Mouse (Mus musculus) hindbrain, embryonic 10.5 days (tissue): Measurements from ENCODE around the gene Tmem184c. TPM values are rescaled to one million over a fixed set of nuclear protein-coding genes. Genes with fewer than 3 reads are reported as not detected.

Experiments used
- DNase-seq: peaks from one replicate; pipeline ENCODE4 v3.0.0-alpha.2; 2017; ENCODE audit warnings: low spot score
- H3K27ac ChIP-seq: fragments of 300-500 bp; sonication (generic); 2 replicates; pipeline ENCODE4 v1.5.1; 2016; ENCODE audit warnings: mild to moderate bottlenecking, moderate library complexity
- H3K27me3 ChIP-seq: fragments of 300-500 bp; sonication (generic); 2 replicates; pipeline ENCODE4 v1.6.1; 2016; ENCODE audit warnings: mild to moderate bottlenecking; ENCODE audit not compliant: poor library complexity, insufficient read depth, severe bottlenecking
- H3K36me3 ChIP-seq: fragments of 300-500 bp; sonication (generic); 2 replicates; pipeline ENCODE4 v1.6.1; 2016; ENCODE audit warnings: mild to moderate bottlenecking, moderate library complexity
- H3K4me1 ChIP-seq: fragments of 300-500 bp; sonication (generic); replicated peaks from 2 replicates; pipeline ENCODE4 v1.6.1; 2016; ENCODE audit warnings: mild to moderate bottlenecking
- H3K4me3 ChIP-seq: fragments of 300-500 bp; sonication (generic); 2 replicates; pipeline ENCODE4 v1.5.1; 2016; ENCODE audit warnings: mild to moderate bottlenecking, moderate library complexity
- H3K9me3 ChIP-seq: fragments of 300-500 bp; sonication (generic); 2 replicates; pipeline ENCODE4 v1.6.1; 2016; ENCODE audit warnings: mild to moderate bottlenecking, moderate library complexity
- WGBS: fragments of 180-500 bp; shearing (Covaris S2); methylation state at CpG from one replicate; pipeline ENCODE4 v1.1.7; 2016; 5-methylcytosine and 5-hydroxymethylcytosine counted together
- polyA plus RNA-seq: library from polyadenylated mRNA; unstranded; fragments of >200 nt; fragmentation: Nextera tagmentation; extraction: Ambion mirVana; gene quantifications from 2 replicates; pipeline ENCODE4 v1.2.1, GENCODE M21; 2016

The Tmem184c gene
- polyA plus RNA-seq, 1 experiment from 2014 or later, result 45.0 TPM

DNA sequence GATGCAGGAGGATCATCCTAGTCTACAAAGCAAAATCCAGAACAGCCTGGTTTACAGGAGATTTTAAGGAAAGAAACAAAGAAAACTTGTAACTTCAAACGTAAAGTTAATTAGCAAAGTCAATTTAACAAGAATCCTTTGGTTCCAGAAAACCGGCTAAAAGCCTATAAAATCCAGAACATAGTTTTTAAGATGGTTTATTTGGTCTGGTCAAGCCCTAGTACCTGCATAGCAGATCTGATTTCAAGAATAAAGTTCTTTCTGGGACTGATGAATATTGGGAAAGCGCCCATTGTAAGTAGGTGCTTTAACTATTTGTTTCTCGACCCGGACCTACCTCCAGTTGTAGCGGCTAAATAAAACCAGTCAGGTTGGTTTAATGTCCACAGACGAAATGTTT is 877 bp downstream of the Tmem184c start:
- Histone ChIP-seq H3K27ac (peak overlapping the region; percentile 89), H3K36me3 (peaks cover 14% of the 10 kb centered on the region), H3K27me3 (no peaks in the 10 kb centered on the region), H3K4me1 (peaks cover 17% of the 10 kb centered on the region), H3K4me3 (peak overlapping the region; percentile 89), H3K9me3 (no peaks in the 10 kb centered on the region)
- WGBS, result 10% methylated on average over 7 of the region's 7 CpGs
- DNase-seq, result no peak

DNA sequence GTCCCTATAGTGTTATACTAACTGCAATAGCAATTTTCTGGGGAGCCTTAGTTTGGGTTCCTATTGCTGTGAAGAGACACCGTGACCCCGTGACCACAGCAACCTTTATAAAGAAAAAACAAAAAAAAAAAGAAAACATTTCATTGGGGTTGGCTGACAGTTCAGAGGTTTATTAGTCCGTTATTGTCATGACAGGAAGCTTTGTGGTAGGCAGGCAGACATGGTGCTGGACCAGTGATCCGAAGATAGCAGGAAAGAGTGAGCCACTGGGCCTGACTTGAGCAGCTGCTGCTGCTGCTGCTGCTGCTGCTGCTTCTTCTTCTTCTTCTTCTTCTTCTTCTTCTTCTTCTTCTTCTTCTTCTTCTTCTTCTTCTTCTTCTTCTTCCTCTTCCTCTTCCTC is 26.3 kb downstream of the Tmem184c start:
- H3K4me3 ChIP-seq, result no peak overlapping the region
- 83% methylated on average over 4 of the region's 4 CpGs for whole genome bisulfite sequencing
- DNase-seq, result no peak

GRCm38 (mm10) chr8:77577674-77578073 is 32.8 kb downstream of the Tmem184c start:
- Histone ChIP-seq H3K27me3 (no peaks in the 10 kb centered on the region), H3K4me3 (no peak overlapping the region), H3K9me3 (no peaks in the 10 kb centered on the region), H3K36me3 (peaks cover 72% of the 10 kb centered on the region), H3K4me1 (no peaks in the 10 kb centered on the region), H3K27ac (no peak overlapping the region)
- DNase-seq, result no peak
- 92% methylated on average over 7 of the region's 7 CpGs for WGBS

More for the DNA sequence above, 26.3 kb downstream of the Tmem184c start:
- Histone ChIP-seq H3K9me3 (no peaks in the 10 kb centered on the region), H3K36me3 (peaks cover 35% of the 10 kb centered on the region), H3K27ac (no peak overlapping the region), H3K4me1 (no peaks in the 10 kb centered on the region), H3K27me3 (no peaks in the 10 kb centered on the region)

DNA sequence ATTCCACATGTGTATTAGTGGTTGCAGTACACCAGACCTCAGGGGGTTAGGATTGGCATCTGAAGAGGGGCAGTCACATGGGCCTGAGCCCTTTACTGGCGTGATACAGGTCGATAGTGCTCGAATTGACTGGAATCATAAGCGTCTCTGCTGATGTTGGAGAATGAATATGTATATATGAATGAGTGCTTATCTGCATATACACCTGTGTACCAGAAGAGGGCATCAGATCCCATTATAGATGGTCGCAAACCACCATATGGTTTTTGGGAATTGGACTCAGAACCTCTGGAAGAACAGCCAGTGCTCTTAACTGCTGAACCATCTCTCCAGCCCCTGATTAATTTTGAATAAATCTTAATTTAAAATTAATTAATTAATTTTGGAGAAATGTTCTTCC is 36.3 kb downstream of the Tmem184c start:
- no peaks in the 10 kb centered on the region for H3K27me3 ChIP-seq
- no peak overlapping the region for H3K27ac ChIP-seq
- no peak for DNase-seq
- H3K4me3 ChIP-seq, result no peak overlapping the region
- H3K36me3 ChIP-seq, result peaks cover 63% of the 10 kb centered on the region
- no peaks in the 10 kb centered on the region for H3K9me3 ChIP-seq
- no peaks in the 10 kb centered on the region for H3K4me1 ChIP-seq
- 84% methylated on average over 5 of the region's 5 CpGs for WGBS

- 88% methylated on average over 3 of the region's 3 CpGs for WGBS
- H3K4me1 ChIP-seq, result no peaks in the 10 kb centered on the region
- H3K27me3 ChIP-seq, result no peaks in the 10 kb centered on the region
- no peak for DNase-seq
- peaks cover 95% of the 10 kb centered on the region for H3K36me3 ChIP-seq
- no peak overlapping the region for H3K27ac ChIP-seq
- H3K4me3 ChIP-seq, result no peak overlapping the region
- H3K9me3 ChIP-seq, result no peaks in the 10 kb centered on the region
Observed at GRCm38 (mm10) chr8:77561441-77561840, 49.1 kb downstream of the Tmem184c start.

GRCm38 (mm10) chr8:77552491-77552890 is 58.0 kb downstream of the Tmem184c start:
- Histone ChIP-seq H3K36me3 (peaks cover 64% of the 10 kb centered on the region), H3K27ac (no peak overlapping the region), H3K4me1 (peaks cover 21% of the 10 kb centered on the region), H3K27me3 (no peaks in the 10 kb centered on the region), H3K9me3 (no peaks in the 10 kb centered on the region), H3K4me3 (no peak overlapping the region)
- 97% methylated on average over 3 of the region's 3 CpGs for WGBS
- DNase-seq, result no peak

- Histone ChIP-seq H3K4me1 (peaks cover 21% of the 10 kb centered on the region), H3K4me3 (peak overlapping the region; percentile 88), H3K27me3 (no peaks in the 10 kb centered on the region), H3K27ac (peak overlapping the region; percentile 96), H3K36me3 (peaks cover 39% of the 10 kb centered on the region), H3K9me3 (no peaks in the 10 kb centered on the region)
- peak; percentile 4 for DNase-seq
- WGBS, result 29% methylated on average over 7 of the region's 7 CpGs
Observed at GRCm38 (mm10) chr8:77549881-77550580, 60.5 kb downstream of the Tmem184c start.

DNA sequence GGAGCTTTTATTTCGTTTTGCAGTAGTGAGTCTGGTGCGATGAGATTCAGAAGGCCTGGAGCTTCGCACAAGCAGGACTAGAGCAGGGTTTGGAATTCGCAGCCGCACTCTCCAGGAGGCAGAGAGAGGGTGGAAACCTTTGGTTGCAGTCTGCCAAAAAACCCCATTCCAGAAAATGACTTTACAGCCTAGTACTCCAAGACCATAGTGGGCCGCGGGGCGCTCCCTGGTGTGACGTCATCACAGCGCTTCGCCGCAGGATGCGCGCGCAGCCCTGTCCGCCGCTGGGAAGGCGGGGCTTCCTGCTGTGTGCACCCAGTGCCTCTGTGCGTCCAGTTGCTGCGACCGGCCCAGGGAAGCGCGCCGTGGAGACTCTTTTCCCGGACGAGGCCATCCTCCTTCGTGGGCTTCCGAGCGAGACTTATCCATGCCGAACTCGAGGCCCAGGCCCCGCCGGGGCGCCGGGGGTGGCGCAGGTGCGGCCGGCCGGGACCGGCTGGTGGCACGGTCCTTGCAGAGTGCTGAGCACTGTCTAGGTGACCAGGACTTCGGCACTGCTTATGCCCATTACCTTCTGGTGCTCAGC is 61.3 kb downstream of the Tmem184c start, which contains the start of gene Prmt9:
Gene Prmt9, plus strand, starts transcription at position 277 of the 586 bp plus-strand sequence.
- H3K27me3 ChIP-seq, result no peaks in the 10 kb centered on the region
- H3K4me1 ChIP-seq, result peaks cover 21% of the 10 kb centered on the region
- peaks cover 32% of the 10 kb centered on the region for H3K36me3 ChIP-seq
- H3K9me3 ChIP-seq, result no peaks in the 10 kb centered on the region
- H3K4me3 ChIP-seq, result peak within 1 kb of the TSS; percentile 88
- H3K27ac ChIP-seq, result peak within 1 kb of the TSS; percentile 96
- 4% methylated on average over 42 of the region's 42 CpGs for WGBS
- DNase-seq, result peak; percentile 89

Other genes starting within 250 kb of the Tmem184c start
- gene Arhgap10, start 92.7 kb downstream of the Tmem184c start, polyA plus RNA-seq, result 16.0 and 18.8 TPM in 2 replicates
- 19.5 and 21.9 TPM in 2 replicates for gene Prmt9, start 61.3 kb downstream of the Tmem184c start, polyA plus RNA-seq
- 18.1 and 18.6 TPM in 2 replicates for gene Ednra, start 113.8 kb upstream of the Tmem184c start, polyA plus RNA-seq